Mouse (Mus musculus) MEL (cell line): ENCODE measurements around the gene Prkch.

ENCODE experiments used
- CTCF ChIP-seq, 3 experiments: IDR thresholded peaks in 2 of 3; conservative IDR thresholded peaks in 1 of 3; 2 replicates each; pipeline ENCODE4 v1.5.1; 2011 to 2012; ENCODE audit warnings: low read length in 3 of 3, low read depth in 2 of 3, mild to moderate bottlenecking in 2 of 3, improper control_type of control experiment in 1 of 3, inconsistent platforms in 1 of 3, mixed read lengths in 1 of 3, moderate library complexity in 1 of 3; ENCODE audit not compliant: control insufficient read depth in 1 of 3, insufficient read depth in 1 of 3, poor library complexity in 1 of 3, severe bottlenecking in 1 of 3
- GABPA ChIP-seq: IDR thresholded peaks from 2 replicates; pipeline ENCODE4 v1.6.1; 2012; ENCODE audit warnings: low read depth, mild to moderate bottlenecking, inconsistent platforms, low read length, improper control_type of control experiment, moderate library complexity
- KAT2A ChIP-seq: conservative IDR thresholded peaks from 2 replicates; pipeline ENCODE4 v1.6.1; 2012; ENCODE audit warnings: low read depth, low read length, improper control_type of control experiment, inconsistent platforms
- MAX ChIP-seq: IDR thresholded peaks from 2 replicates; pipeline ENCODE4 v1.6.1; 2011; ENCODE audit warnings: low read length, improper control_type of control experiment
- MYB ChIP-seq: IDR thresholded peaks from 2 replicates; pipeline ENCODE4 v1.6.1; 2011; ENCODE audit warnings: mild to moderate bottlenecking, low read depth, low read length, improper control_type of control experiment
- NELFE ChIP-seq: IDR thresholded peaks from 2 replicates; pipeline ENCODE4 v1.6.1; 2011; ENCODE audit warnings: low read depth, low read length, improper control_type of control experiment
- POLR2A ChIP-seq, 2 experiments: IDR thresholded peaks; 2 replicates each; pipeline ENCODE4 v1.6.1; 2011 to 2012; ENCODE audit warnings: low read length in 2 of 2, mild to moderate bottlenecking in 2 of 2, control low read depth in 1 of 2, improper control_type of control experiment in 1 of 2, low read depth in 1 of 2, moderate library complexity in 1 of 2; ENCODE audit not compliant: control insufficient read depth in 1 of 2, insufficient read depth in 1 of 2, poor library complexity in 1 of 2
- SIN3A ChIP-seq: IDR thresholded peaks from 2 replicates; pipeline ENCODE4 v1.6.1; 2012; ENCODE audit warnings: low read length, improper control_type of control experiment, inconsistent platforms
- TBP ChIP-seq: IDR thresholded peaks from 2 replicates; pipeline ENCODE4 v1.8.0; 2011; ENCODE audit warnings: low read depth, low read length, improper control_type of control experiment
- TCF12 ChIP-seq: IDR thresholded peaks from 2 replicates; pipeline ENCODE4 v1.6.1; 2014; ENCODE audit warnings: low read depth, mild to moderate bottlenecking, inconsistent platforms, low read length, improper control_type of control experiment, moderate library complexity
- ZMIZ1 ChIP-seq: IDR thresholded peaks from 2 replicates; pipeline ENCODE4 v1.6.1; 2012; ENCODE audit warnings: low read depth, mild to moderate bottlenecking, inconsistent platforms, low read length, improper control_type of control experiment, moderate library complexity
- ZNF384 ChIP-seq: IDR thresholded peaks from 2 replicates; pipeline ENCODE4 v1.6.1; 2012; ENCODE audit warnings: low read depth, mild to moderate bottlenecking, inconsistent platforms, low read length, improper control_type of control experiment

GRCm38 (mm10) chr12:73756527-73756926 is 171.9 kb downstream of the Prkch start:
- TF ChIP-seq POLR2A (IDR thresholded peaks at IDR 0.05; ENCODE audit: control insufficient read depth in 1 of 2, insufficient read depth in 1 of 2, low read depth in 1 of 2, low read length in 2 of 2, poor library complexity in 1 of 2) (no peak), SIN3A (no peak), GABPA (no peak), CTCF (IDR thresholded peaks at IDR 0.05 in 2 of 3, conservative IDR thresholded peaks at IDR 0.05 in 1 of 3; ENCODE audit: control insufficient read depth in 1 of 3, insufficient read depth in 1 of 3, low read depth in 2 of 3, low read length in 3 of 3, poor library complexity in 1 of 3, severe bottlenecking in 1 of 3) (no peak), ZNF384 (no peak), MAX (no peak), NELFE (no peak), TBP (no peak), TCF12 (no peak), ZMIZ1 (no peak), KAT2A (no peak), MYB (no peak)
